Mouse (Mus musculus): ENCODE measurements around the gene Gm10097.

- TF ChIP-seq CTCF (IDR thresholded peaks at IDR 0.05; ENCODE audit: extremely low read depth, insufficient read depth, low read length) (no peak), POLR2A (IDR thresholded peaks at IDR 0.05; ENCODE audit: extremely low read depth, insufficient read depth, low read length) (no peak)
Measured at GRCm38 (mm10) chr10:5045213-5045612, 23.8 kb upstream of the Gm10097 start.

Data from cortical plate, adult 2 months (tissue).